Mouse (Mus musculus): ENCODE results near the gene Sprr2a1. TPM values are rescaled to one million over a fixed set of nuclear protein-coding genes. Genes with fewer than 3 reads are reported as not detected.

The Sprr2a1 gene
- total RNA-seq, 2 experiments from 2014 or later = not detected

Other genes with a start within 250 kb of the Sprr2a1 start
- gene Pglyrp3, start 201.2 kb upstream of the Sprr2a1 start, total RNA-seq (2021) = not detected
- gene Lor, start 132.7 kb upstream of the Sprr2a1 start, total RNA-seq (2021) = 1 to 10 TPM; 6.6 to 6.8 TPM
- not detected for gene Prr9, start 91.9 kb upstream of the Sprr2a1 start, total RNA-seq (2021)
- not detected for gene Lelp1, start 73.1 kb upstream of the Sprr2a1 start, total RNA-seq (2021)
- not detected for gene Sprr2a2, start 121 bp downstream of the Sprr2a1 start, total RNA-seq (2021)
- gene Sprr2a3, start 69.6 kb downstream of the Sprr2a1 start, total RNA-seq (2021) = not detected
- gene Sprr2b, start 100.8 kb downstream of the Sprr2a1 start, total RNA-seq (2021) = not detected
- gene Sprr2d, start 123.3 kb downstream of the Sprr2a1 start, total RNA-seq (2021) = not detected
- gene Sprr2e, start 136.3 kb downstream of the Sprr2a1 start, total RNA-seq (2021) = not detected
- gene Sprr2f, start 149.4 kb downstream of the Sprr2a1 start, total RNA-seq (2021) = not detected
- not detected for gene Sprr2h, start 169.9 kb downstream of the Sprr2a1 start, total RNA-seq (2021)
- not detected for gene Sprr2i, start 192.2 kb downstream of the Sprr2a1 start, total RNA-seq (2021)
- not detected for gene Sprr2j-ps, start 202.3 kb downstream of the Sprr2a1 start, total RNA-seq (2021)
- under 1 TPM; 0.57 to 0.96 TPM for gene Gm9774, start 213.6 kb downstream of the Sprr2a1 start, total RNA-seq (2021)
- not detected for gene Sprr2k, start 216.8 kb downstream of the Sprr2a1 start, total RNA-seq (2021)
- not detected for gene Sprr1b, start 223.0 kb downstream of the Sprr2a1 start, total RNA-seq (2021)
- gene Sprr3, start 242.9 kb downstream of the Sprr2a1 start, total RNA-seq (2021) = not detected